Mouse (Mus musculus) forebrain, embryonic 10.5 days (tissue): ENCODE measurements around the gene Cpt1c. TPM values are rescaled to one million over a fixed set of nuclear protein-coding genes. Genes with fewer than 3 reads are reported as not detected.

Source experiments
- DNase-seq: peaks from one replicate; pipeline ENCODE4 v3.0.0-alpha.2; 2017; ENCODE audit warnings: low spot score; ENCODE audit errors: extremely low spot score
- H3K27ac ChIP-seq: fragments of 300-500 bp; sonication (generic); 2 replicates; pipeline ENCODE4 v1.5.1; 2016; ENCODE audit warnings: mild to moderate bottlenecking
- H3K27me3 ChIP-seq: fragments of 300-500 bp; sonication (generic); 2 replicates; pipeline ENCODE4 v1.6.1; 2016; ENCODE audit warnings: mild to moderate bottlenecking; ENCODE audit not compliant: poor library complexity, severe bottlenecking
- H3K36me3 ChIP-seq: fragments of 300-500 bp; sonication (generic); replicated peaks from 2 replicates; pipeline ENCODE4 v1.6.1; 2016; ENCODE audit warnings: mild to moderate bottlenecking, moderate library complexity
- H3K4me1 ChIP-seq: fragments of 300-500 bp; sonication (generic); 2 replicates; pipeline ENCODE4 v1.6.1; 2016
- H3K4me3 ChIP-seq: fragments of 300-500 bp; sonication (generic); 2 replicates; pipeline ENCODE4 v1.5.1; 2016; ENCODE audit warnings: mild to moderate bottlenecking, moderate library complexity
- H3K9me3 ChIP-seq: fragments of 300-500 bp; sonication (generic); 2 replicates; pipeline ENCODE4 v1.6.1; 2016; ENCODE audit warnings: mild to moderate bottlenecking, moderate library complexity
- WGBS: fragments of 180-500 bp; shearing (Covaris S2); methylation state at CpG from one replicate; pipeline ENCODE4 v1.1.7; 2016; 5-methylcytosine and 5-hydroxymethylcytosine counted together
- polyA plus RNA-seq: library from polyadenylated mRNA; unstranded; fragments of >200 nt; fragmentation: Nextera tagmentation; extraction: Ambion mirVana; gene quantifications from 2 replicates; pipeline ENCODE4 v1.2.1, GENCODE M21; 2016

Gene Cpt1c
- polyA plus RNA-seq, 1 experiment from 2014 or later: 19.4 TPM

DNA sequence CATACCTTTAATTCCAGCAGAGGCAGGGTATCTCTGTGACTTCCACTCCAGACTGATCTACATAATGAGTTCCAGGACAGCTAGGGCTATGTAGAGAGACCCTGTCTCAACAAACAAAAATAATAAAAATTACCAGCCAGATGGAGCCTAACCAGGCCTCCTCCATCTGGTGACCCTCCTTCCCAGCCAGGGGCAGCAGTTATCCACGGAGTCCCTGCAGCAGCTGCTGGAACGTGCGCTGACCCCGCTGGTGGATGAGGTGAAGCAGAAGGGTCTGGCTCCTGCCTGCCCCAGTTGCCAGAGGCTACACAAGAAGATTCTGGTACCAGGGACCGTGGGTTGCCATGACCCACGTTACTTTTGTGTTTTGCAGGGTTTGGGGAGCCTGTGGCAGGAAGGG, 18.4 kb downstream of the Cpt1c start:
- H3K4me1 ChIP-seq: peaks cover 26% of the 10 kb centered on the region
- peaks cover 26% of the 10 kb centered on the region for H3K36me3 ChIP-seq
- WGBS: 67% methylated on average over 6 of the region's 6 CpGs
- no peaks in the 10 kb centered on the region for H3K9me3 ChIP-seq
- H3K27ac ChIP-seq: no peak overlapping the region
- H3K4me3 ChIP-seq: no peak overlapping the region
- peaks cover 12% of the 10 kb centered on the region for H3K27me3 ChIP-seq
- DNase-seq: peak; percentile 14

DNA sequence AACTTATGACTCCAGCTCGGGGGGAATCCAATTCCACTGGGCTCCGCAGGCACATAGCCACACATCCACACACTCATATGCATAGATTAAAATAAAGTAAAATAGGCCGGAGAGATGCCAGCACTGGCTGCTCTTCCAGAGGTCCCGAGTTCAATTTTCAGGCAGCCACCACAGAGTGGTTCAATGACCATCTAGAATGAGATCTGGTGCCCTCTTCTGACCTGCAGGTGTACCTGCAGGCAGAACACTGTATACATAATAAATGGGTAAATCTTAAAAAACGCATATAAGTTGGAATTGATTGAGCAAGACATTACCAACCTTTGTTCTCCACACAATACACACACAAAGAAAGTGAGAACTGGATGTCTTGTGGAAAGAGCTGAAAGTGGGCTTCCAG, 19.0 kb downstream of the Cpt1c start:
- WGBS: 58% methylated on average over 5 of the region's 5 CpGs
- peaks cover 32% of the 10 kb centered on the region for H3K4me1 ChIP-seq
- peaks cover 19% of the 10 kb centered on the region for H3K36me3 ChIP-seq
- DNase-seq: peak; percentile 7
- H3K27ac ChIP-seq: no peak overlapping the region
- peaks cover 18% of the 10 kb centered on the region for H3K27me3 ChIP-seq
- H3K4me3 ChIP-seq: no peak overlapping the region
- H3K9me3 ChIP-seq: no peaks in the 10 kb centered on the region

GRCm38 (mm10) chr7:44954091-44954885, 20.4 kb downstream of the Cpt1c start:
- peaks cover 8% of the 10 kb centered on the region for H3K36me3 ChIP-seq
- peak; percentile 14 for DNase-seq
- H3K27ac ChIP-seq: no peak overlapping the region
- WGBS: 82% methylated on average over 12 of the region's 12 CpGs
- peaks cover 32% of the 10 kb centered on the region for H3K4me1 ChIP-seq
- peaks cover 31% of the 10 kb centered on the region for H3K27me3 ChIP-seq
- H3K9me3 ChIP-seq: no peaks in the 10 kb centered on the region
- H3K4me3 ChIP-seq: no peak overlapping the region

DNA sequence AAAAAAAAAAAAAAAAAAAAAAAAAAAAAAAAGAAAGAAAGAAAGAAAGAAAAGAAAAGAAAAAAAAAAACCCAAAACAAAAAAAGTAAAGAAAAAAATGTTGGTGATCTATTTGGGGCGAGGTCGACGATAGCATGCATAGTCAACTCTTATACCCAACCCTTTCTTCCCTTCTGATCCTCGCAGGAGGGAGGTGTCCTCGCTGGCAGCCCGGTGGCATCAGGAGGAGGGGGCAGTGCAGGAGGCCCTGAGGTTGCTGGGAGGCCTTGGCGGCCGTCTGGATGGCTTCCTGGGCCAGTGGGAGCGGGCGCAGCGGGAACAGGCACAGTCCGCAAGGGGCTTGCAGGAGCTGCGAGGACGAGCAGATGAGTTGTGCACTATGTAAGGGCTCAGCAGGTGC, 21.1 kb downstream of the Cpt1c start:
- Histone ChIP-seq H3K27ac (0 out of 2 replicates have a peak overlapping the region, but pooled peaks have one; percentile 36), H3K4me3 (0 out of 2 replicates have a peak overlapping the region, but pooled peaks have one; percentile 7), H3K27me3 (peaks cover 35% of the 10 kb centered on the region), H3K9me3 (no peaks in the 10 kb centered on the region), H3K36me3 (peaks cover under 1% of the 10 kb centered on the region; the same call in 1 of the 2 replicates), H3K4me1 (peaks cover 32% of the 10 kb centered on the region)
- DNase-seq: no peak
- 59% methylated on average over 14 of the region's 14 CpGs for WGBS

GRCm38 (mm10) chr7:44952611-44953306, 21.9 kb downstream of the Cpt1c start:
- Histone ChIP-seq H3K9me3 (no peaks in the 10 kb centered on the region), H3K4me1 (peaks cover 37% of the 10 kb centered on the region), H3K4me3 (peak overlapping the region; percentile 55), H3K27me3 (peaks cover 41% of the 10 kb centered on the region), H3K36me3 (no peaks in the 10 kb centered on the region), H3K27ac (peak overlapping the region; percentile 83)
- 7% methylated on average over 24 of the region's 24 CpGs for WGBS
- peak; percentile 94 for DNase-seq

DNA sequence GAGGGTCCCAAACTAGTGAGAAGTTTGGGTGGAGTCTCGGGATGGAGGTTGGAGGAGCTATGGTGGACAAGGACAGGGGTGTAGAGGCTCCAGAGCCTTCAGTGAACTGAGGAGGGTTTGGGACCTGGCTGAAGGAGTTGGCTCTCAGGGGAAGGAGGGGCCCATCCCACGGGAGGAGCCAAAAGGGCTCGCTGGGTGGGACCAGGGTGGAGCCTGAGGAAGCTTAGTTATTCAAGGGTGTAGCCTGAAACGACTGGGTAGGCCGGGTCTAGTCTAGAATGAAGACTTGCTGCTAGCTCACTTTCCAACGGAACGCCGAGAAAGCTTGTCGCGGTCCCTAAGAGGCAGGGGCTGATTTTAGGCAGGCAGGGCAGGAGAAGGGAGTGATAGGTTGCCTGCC, 22.7 kb downstream of the Cpt1c start:
- Histone ChIP-seq H3K4me1 (peaks cover 33% of the 10 kb centered on the region), H3K36me3 (no peaks in the 10 kb centered on the region), H3K4me3 (peak overlapping the region; percentile 55), H3K9me3 (no peaks in the 10 kb centered on the region), H3K27ac (peak overlapping the region; percentile 83), H3K27me3 (peaks cover 41% of the 10 kb centered on the region)
- WGBS: under 1% methylated on average over 10 of the region's 10 CpGs
- DNase-seq: peak; percentile 62

GRCm38 (mm10) chr7:44949922-44950321, 24.7 kb downstream of the Cpt1c start:
- Histone ChIP-seq H3K27ac (no peak overlapping the region), H3K9me3 (no peaks in the 10 kb centered on the region), H3K36me3 (no peaks in the 10 kb centered on the region), H3K4me1 (peaks cover 31% of the 10 kb centered on the region), H3K27me3 (peaks cover 41% of the 10 kb centered on the region), H3K4me3 (no peak overlapping the region)
- WGBS: 78% methylated on average over 6 of the region's 6 CpGs
- no peak for DNase-seq

GRCm38 (mm10) chr7:44942904-44943303, 31.7 kb downstream of the Cpt1c start, which contains the start of gene Tsks:
Gene Tsks, plus strand, starts transcription at chr7:44943204.
- no peak within 1 kb of the TSS for H3K4me3 ChIP-seq
- no peak for DNase-seq
- H3K9me3 ChIP-seq: no peaks in the 10 kb centered on the region
- no peaks in the 10 kb centered on the region for H3K36me3 ChIP-seq
- no peaks in the 10 kb centered on the region; the same call in 1 of the 2 replicates for H3K27me3 ChIP-seq
- no peak within 1 kb of the TSS; the same call in 1 of the 2 replicates for H3K27ac ChIP-seq
- H3K4me1 ChIP-seq: 0 out of 2 replicates have a peak, but pooled peaks cover 1% of the 10 kb centered on the region
- WGBS: 83% methylated on average over 7 of the region's 7 CpGs

DNA sequence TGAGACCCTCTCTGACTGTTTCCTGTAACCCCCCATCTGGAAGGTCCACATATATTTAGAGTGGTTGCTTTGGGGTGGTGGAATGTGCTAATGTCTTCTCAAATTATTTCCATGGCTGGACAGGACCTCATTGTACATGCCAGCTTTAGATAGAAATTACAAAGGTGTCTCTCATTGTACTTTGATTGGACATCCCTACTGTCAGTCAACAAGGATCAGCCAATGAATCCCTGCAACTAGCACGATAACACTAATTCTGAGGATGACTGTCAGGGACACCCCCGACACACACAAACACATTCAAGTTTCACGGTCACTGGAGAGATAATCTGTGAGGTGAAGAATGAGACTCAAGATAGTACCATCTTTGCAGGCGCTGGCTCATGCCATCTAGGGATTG, 36.0 kb downstream of the Cpt1c start:
- no peak for DNase-seq
- peaks cover 8% of the 10 kb centered on the region; the same call in 1 of the 2 replicates for H3K9me3 ChIP-seq
- WGBS: 92% methylated on average over 4 of the region's 4 CpGs

DNA sequence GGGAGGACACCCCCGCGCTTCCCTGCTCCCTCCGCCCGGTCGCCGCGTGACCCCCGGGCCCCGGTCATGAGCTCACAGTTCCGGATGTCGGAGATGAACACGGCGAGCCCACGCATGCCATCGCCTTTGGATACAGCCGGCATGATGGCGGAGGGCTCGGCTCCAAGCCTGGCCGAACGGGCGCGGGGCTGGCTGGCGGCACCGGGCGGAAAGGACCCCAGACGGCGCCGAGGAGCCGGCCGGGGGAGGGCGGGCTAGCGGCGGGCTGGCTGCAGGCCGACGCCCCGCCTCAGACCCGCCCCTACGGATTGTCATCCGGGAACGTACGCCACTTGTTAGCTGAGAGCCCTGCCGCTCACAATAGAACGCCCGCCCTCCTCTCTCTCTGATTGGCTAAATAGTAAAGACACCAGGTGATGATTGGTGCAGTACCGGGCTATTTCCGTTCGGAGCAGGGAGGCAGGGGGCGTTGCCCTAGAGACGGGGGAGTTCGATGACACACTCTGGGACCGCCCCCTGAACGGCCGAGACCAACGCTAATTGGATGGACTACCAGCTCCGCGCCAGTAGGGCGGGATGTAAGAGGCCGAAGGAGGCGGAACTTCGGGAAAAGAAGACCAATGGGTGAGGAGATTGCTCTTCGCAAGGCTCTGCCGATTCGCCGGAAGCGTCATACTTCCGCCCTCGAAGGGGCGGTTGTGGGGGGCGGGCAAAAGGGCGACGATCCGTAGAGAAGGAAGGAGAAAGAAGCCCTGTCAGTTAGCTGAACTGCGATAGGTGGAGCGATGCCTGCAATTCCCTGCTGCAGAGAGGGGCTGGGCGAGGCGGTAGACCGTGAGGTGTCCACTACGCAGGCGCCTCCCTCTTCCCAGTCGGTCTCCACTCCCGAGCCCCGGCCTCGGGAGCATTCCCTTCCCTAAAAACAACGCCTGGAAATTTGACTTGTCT, 45.2 kb downstream of the Cpt1c start, which contains the start of gene Ap2a1:
Gene Ap2a1, minus strand, starts transcription at position 293 of the 948 bp plus-strand sequence.
- Histone ChIP-seq H3K27ac (peak within 1 kb of the TSS; percentile 89), H3K4me1 (peaks cover 29% of the 10 kb centered on the region), H3K36me3 (peaks cover 24% of the 10 kb centered on the region), H3K9me3 (no peaks in the 10 kb centered on the region), H3K27me3 (no peaks in the 10 kb centered on the region), H3K4me3 (peak within 1 kb of the TSS; percentile 95)
- under 1% methylated on average over 84 of the region's 84 CpGs for WGBS
- peak; percentile 100 for DNase-seq

More for the DNA sequence above, 36.0 kb downstream of the Cpt1c start:
- Histone ChIP-seq H3K27me3 (no peaks in the 10 kb centered on the region), H3K36me3 (no peaks in the 10 kb centered on the region), H3K27ac (no peak overlapping the region), H3K4me3 (no peak overlapping the region), H3K4me1 (no peaks in the 10 kb centered on the region)

GRCm38 (mm10) chr7:44928570-44928969, 46.1 kb downstream of the Cpt1c start:
- Histone ChIP-seq H3K4me3 (peak overlapping the region; percentile 95), H3K27ac (peak overlapping the region; percentile 89)
- WGBS: 6% methylated on average over 1 of the region's 1 CpGs

GRCm38 (mm10) chr7:44925468-44925867, 49.2 kb downstream of the Cpt1c start:
- peaks cover 26% of the 10 kb centered on the region for H3K4me1 ChIP-seq
- WGBS: 82% methylated on average over 3 of the region's 3 CpGs
- no peak for DNase-seq
- no peak overlapping the region for H3K27ac ChIP-seq
- H3K9me3 ChIP-seq: no peaks in the 10 kb centered on the region
- no peak overlapping the region for H3K4me3 ChIP-seq
- peaks cover 61% of the 10 kb centered on the region for H3K36me3 ChIP-seq
- no peaks in the 10 kb centered on the region for H3K27me3 ChIP-seq

More at GRCm38 (mm10) chr7:44928570-44928969, 46.1 kb downstream of the Cpt1c start:
- no peaks in the 10 kb centered on the region for H3K9me3 ChIP-seq
- H3K4me1 ChIP-seq: peaks cover 29% of the 10 kb centered on the region
- peaks cover 33% of the 10 kb centered on the region for H3K36me3 ChIP-seq
- H3K27me3 ChIP-seq: no peaks in the 10 kb centered on the region
- DNase-seq: no peak
